Mouse (Mus musculus) heart, embryonic 15.5 days (tissue): Measurements from ENCODE around the gene Prpf8. TPM values are rescaled to one million over a fixed set of nuclear protein-coding genes. Genes with fewer than 3 reads are reported as not detected.

Source experiments
- ATAC-seq: fragments of 200-750 bp; cut with Nextera tagmentation; replicated peaks from 2 replicates; pipeline ENCODE4 v1.8.0; 2017; ENCODE audit warnings: low read depth, moderate TSS enrichment; ENCODE audit not compliant: insufficient number of reproducible peaks, insufficient read depth, low FRiP score
- H3K27ac ChIP-seq: fragments of 300-500 bp; sonication (generic); 2 replicates; pipeline ENCODE4 v1.5.1; 2015; ENCODE audit warnings: mild to moderate bottlenecking, inconsistent platforms
- H3K27me3 ChIP-seq: fragments of 300-500 bp; sonication (generic); 2 replicates; pipeline ENCODE4 v1.6.1; 2015; ENCODE audit warnings: inconsistent platforms
- H3K36me3 ChIP-seq: fragments of 300-500 bp; sonication (generic); 2 replicates; pipeline ENCODE4 v1.6.1; 2015; ENCODE audit warnings: mild to moderate bottlenecking, inconsistent platforms
- H3K4me1 ChIP-seq: fragments of 300-500 bp; sonication (generic); replicated peaks from 2 replicates; pipeline ENCODE4 v1.6.1; 2015; ENCODE audit warnings: inconsistent platforms
- H3K4me2 ChIP-seq: fragments of 300-500 bp; sonication (generic); 2 replicates; pipeline ENCODE4 v1.6.1; 2015; ENCODE audit warnings: inconsistent platforms, mild to moderate bottlenecking, moderate library complexity
- H3K4me3 ChIP-seq: fragments of 300-500 bp; sonication (generic); 2 replicates; pipeline ENCODE4 v1.5.1; 2015; ENCODE audit warnings: mild to moderate bottlenecking, inconsistent platforms
- H3K9ac ChIP-seq: fragments of 300-500 bp; sonication (generic); 2 replicates; pipeline ENCODE4 v1.6.1; 2015; ENCODE audit warnings: mild to moderate bottlenecking, inconsistent platforms
- H3K9me3 ChIP-seq: fragments of 300-500 bp; sonication (generic); replicated peaks from 2 replicates; pipeline ENCODE4 v1.6.1; 2016; ENCODE audit warnings: inconsistent platforms
- WGBS: fragments of 180-500 bp; shearing (Covaris S2); methylation state at CpG from one replicate; pipeline ENCODE4 v1.1.7; 2015; ENCODE audit warnings: mixed read lengths; 5-methylcytosine and 5-hydroxymethylcytosine counted together
- polyA plus RNA-seq: library from polyadenylated mRNA; unstranded; fragments of >200 nt; fragmentation: Nextera tagmentation; extraction: Ambion mirVana; gene quantifications from 2 replicates; pipeline ENCODE4 v1.2.1, GENCODE M21; 2015

Prpf8 gene
- polyA plus RNA-seq, 1 experiment from 2014 or later, result 24.8 TPM

DNA sequence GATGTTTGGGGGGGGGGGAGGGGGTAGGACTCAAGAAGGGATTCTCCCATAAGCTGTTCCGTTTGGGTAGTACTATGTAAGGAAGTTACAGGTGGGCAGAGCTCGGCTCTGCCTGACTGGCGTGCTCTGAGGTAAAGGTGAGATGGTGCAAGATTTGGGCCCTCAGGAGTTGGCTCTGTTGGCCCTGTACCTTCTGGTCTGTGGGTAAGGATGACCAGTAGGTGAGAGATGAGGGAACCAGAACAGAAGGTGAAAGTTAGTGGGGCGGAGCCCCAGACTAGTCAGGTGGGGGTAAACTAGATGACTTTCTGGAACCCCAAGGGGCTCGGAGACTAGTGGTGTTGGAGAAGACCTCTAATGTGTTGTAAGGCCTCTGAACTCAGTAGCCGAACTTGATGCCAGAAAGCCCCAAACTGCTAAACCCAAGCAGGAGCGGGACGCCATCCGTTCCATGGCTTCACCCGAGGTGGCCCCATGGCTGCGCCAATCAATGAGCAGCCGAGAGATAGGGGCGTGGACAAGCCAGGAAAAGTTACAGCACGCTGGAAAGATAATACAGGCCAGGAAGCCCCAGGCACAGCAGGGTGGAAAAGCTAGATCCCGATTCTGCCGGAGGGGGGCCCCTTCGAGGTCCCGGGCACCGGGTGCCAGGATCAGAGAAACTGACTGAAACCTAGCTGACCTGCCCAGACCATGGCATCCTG is 19.0 kb upstream of the Prpf8 start:
- Histone ChIP-seq H3K36me3 (peaks cover 23% of the 10 kb centered on the region), H3K9me3 (no peaks in the 10 kb centered on the region), H3K27ac (peak overlapping the region; percentile 60), H3K27me3 (no peaks in the 10 kb centered on the region), H3K9ac (peak overlapping the region; percentile 61), H3K4me2 (peak overlapping the region; percentile 88), H3K4me1 (peaks cover 28% of the 10 kb centered on the region), H3K4me3 (peak overlapping the region; percentile 56)
- WGBS, result 14% methylated on average over 19 of the region's 19 CpGs
- ATAC-seq, result peak; percentile 74

DNA sequence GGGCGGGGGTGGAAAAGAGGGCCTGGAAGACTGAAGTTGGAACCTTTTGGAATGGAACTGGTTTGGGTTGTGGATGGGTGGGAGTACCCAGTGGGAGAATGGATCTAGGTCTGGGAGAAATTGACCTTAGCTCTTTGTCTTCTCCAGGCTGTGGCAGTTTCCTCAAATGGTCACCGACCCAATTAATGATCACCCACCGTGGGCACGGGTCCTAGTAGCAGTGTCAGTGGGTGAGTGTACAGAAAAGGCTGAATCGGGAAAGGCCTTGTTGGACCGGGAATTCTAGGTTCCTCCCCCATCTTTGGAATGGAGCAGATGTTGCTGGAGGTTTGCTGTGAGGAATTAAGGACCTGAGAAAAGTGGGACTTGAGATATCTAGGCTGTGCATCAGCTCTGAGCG is 18.2 kb upstream of the Prpf8 start:
- H3K9ac ChIP-seq, result peak overlapping the region; percentile 61
- H3K9me3 ChIP-seq, result no peaks in the 10 kb centered on the region
- no peaks in the 10 kb centered on the region for H3K27me3 ChIP-seq
- H3K4me3 ChIP-seq, result peak overlapping the region; percentile 56
- peaks cover 20% of the 10 kb centered on the region for H3K4me1 ChIP-seq
- peak overlapping the region; percentile 88 for H3K4me2 ChIP-seq
- peak overlapping the region; percentile 60; the same call in 1 of the 2 replicates for H3K27ac ChIP-seq
- H3K36me3 ChIP-seq, result peaks cover 23% of the 10 kb centered on the region
- ATAC-seq, result no peak
- WGBS, result 60% methylated on average over 7 of the region's 7 CpGs

DNA sequence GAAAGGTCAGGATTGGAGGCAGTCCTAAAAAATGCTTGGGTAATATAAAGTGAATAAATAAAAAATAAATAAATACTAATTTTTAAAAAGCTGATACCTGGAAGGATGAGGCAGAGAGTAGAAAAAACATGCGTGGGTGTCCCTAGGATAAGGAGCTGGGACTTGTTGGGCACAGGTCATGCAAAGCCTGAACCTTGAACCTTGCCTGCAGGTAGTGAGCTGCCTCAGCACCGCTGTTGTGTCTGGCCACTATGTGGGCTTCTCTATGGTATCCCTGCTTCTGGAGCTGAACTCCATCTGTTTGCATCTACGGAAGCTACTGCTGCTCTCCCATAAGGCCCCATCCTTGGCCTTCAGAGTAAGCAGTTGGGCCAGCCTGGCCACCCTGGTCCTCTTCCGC is 17.4 kb upstream of the Prpf8 start:
- Histone ChIP-seq H3K4me1 (peaks cover 16% of the 10 kb centered on the region), H3K9ac (no peak overlapping the region), H3K27me3 (no peaks in the 10 kb centered on the region), H3K4me3 (no peak overlapping the region), H3K27ac (no peak overlapping the region), H3K4me2 (no peak overlapping the region), H3K36me3 (peaks cover 23% of the 10 kb centered on the region), H3K9me3 (no peaks in the 10 kb centered on the region)
- WGBS, result 96% methylated on average over 4 of the region's 4 CpGs
- ATAC-seq, result no peak

DNA sequence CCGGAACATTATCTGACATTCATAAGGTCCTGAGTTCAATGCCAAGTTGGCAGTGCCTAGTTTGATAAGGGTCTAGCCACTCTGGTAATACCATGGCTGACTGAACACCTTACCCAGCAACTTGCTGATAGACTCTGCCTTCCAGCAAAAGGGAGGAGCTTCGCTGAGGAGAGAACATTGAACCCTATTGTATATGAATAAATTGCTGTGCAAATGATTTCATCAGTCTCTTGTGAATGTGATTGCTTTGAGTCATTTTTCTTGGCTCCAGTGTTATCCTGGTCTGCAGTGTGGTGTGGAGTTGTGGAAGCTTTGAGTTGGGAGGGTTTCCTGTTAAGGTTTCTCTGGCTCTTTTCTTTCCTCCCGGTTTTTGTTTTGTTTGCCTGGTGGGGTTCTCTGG is 15.9 kb upstream of the Prpf8 start:
- Histone ChIP-seq H3K4me1 (peaks cover 16% of the 10 kb centered on the region), H3K27me3 (no peaks in the 10 kb centered on the region), H3K4me2 (no peak overlapping the region), H3K9me3 (no peaks in the 10 kb centered on the region), H3K4me3 (no peak overlapping the region), H3K36me3 (peaks cover 10% of the 10 kb centered on the region), H3K27ac (no peak overlapping the region), H3K9ac (no peak overlapping the region)
- ATAC-seq, result no peak
- WGBS, result 68% methylated on average over 3 of the region's 3 CpGs

DNA sequence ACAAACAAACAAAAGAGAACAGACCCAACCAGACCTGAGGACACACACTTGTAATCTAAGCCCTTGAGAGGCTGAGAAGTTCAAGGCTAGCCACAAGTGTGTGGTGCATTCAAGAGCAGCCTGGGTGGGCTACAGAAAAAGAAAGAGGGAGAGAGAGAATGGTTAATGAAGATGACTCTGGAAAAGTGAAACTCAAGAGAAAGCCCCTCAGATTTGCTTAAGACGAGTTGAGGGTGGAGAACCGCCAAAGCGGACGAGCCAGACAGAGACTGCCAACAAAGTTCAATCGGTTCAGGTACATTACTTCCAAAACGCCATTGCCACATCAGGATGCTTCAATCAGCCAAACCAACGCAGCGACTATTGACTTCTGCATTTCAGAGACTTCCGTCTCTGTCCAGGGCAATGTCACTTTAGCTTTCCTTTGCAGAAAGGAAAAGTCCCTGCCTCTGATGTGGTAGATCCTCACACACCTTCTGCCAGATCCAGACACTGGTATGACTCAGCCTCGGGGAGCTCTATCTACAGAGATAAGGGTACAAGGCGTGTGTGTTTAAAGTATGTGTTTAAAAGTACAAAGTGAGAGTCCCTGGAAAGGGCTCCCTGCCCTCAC is 14.0 kb upstream of the Prpf8 start:
- Histone ChIP-seq H3K9me3 (no peaks in the 10 kb centered on the region), H3K4me2 (no peak overlapping the region), H3K4me3 (no peak overlapping the region), H3K9ac (no peak overlapping the region), H3K27ac (no peak overlapping the region), H3K4me1 (peaks cover 10% of the 10 kb centered on the region), H3K36me3 (no peaks in the 10 kb centered on the region), H3K27me3 (no peaks in the 10 kb centered on the region)
- no peak for ATAC-seq
- 64% methylated on average over 11 of the region's 11 CpGs for whole genome bisulfite sequencing

DNA sequence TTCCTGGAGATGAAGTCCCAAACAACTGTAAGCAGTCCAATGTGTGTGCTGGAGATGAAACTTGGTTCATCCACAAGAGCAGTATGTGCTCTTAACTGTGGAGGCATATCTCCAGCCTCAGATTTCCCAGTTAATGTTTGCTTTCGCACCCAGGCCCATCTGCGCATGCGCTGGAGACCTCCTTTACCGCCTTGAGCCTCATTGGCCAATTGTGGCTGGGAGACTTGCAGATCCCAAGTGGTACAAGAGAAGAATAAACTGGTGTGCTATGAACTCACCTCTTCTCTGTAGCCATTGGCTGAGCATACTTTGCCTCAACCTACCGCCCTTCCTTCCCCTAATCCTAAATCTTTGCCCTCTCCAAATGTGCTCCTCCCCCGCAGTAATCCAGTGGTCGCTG is 13.2 kb upstream of the Prpf8 start:
- no peak for ATAC-seq
- H3K4me1 ChIP-seq, result peaks cover 2% of the 10 kb centered on the region
- no peak overlapping the region for H3K4me2 ChIP-seq
- no peaks in the 10 kb centered on the region for H3K36me3 ChIP-seq
- no peaks in the 10 kb centered on the region for H3K27me3 ChIP-seq
- H3K9me3 ChIP-seq, result no peaks in the 10 kb centered on the region
- H3K27ac ChIP-seq, result no peak overlapping the region
- H3K4me3 ChIP-seq, result no peak overlapping the region
- H3K9ac ChIP-seq, result no peak overlapping the region
- WGBS, result 64% methylated on average over 7 of the region's 7 CpGs

DNA sequence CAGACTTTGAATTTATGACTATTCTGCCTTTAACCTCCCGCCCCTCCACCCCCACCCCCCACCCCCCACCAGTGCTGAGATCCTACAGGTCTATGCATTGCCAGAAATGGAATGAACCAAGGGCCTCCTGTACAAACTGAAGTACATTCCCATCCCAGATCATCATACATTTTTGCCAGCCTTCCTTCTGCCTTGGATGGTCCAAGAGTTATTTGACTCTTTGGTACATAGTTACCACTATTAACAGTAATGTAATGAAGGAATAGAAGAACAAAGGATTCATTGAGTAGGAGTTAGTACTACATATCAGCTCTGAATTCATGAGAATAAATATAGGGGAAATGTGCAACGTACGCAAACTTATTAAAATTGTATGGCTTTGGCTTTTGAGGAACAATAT is 424 bp upstream of the Prpf8 start:
- WGBS, result 21% methylated on average over 3 of the region's 3 CpGs
- Histone ChIP-seq H3K4me1 (peaks cover 13% of the 10 kb centered on the region), H3K4me2 (peak overlapping the region; percentile 47), H3K4me3 (peak overlapping the region; percentile 93), H3K27me3 (peaks cover 5% of the 10 kb centered on the region; the same call in 1 of the 2 replicates), H3K36me3 (peaks cover 22% of the 10 kb centered on the region), H3K9ac (no peak overlapping the region), H3K9me3 (no peaks in the 10 kb centered on the region), H3K27ac (no peak overlapping the region)
- ATAC-seq, result no peak

DNA sequence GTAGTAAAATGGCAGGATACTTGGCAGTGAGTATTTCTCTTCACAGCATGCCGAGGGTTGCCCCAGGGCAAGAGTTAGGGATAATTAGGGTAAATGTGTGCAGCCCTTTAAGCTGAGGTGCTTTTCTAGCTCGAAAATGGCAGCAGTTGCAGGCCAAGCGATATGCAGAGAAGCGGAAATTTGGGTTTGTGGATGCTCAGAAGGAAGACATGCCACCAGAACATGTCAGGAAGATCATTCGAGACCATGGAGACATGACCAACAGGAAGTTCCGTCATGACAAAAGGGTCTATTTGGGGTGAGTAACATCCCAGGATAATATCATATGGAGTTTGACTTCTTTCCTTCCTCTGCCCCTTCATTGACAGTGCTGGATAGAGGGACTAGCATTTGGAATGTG is 880 bp downstream of the Prpf8 start:
- Histone ChIP-seq H3K27ac (no peak overlapping the region), H3K4me3 (peak overlapping the region; percentile 93), H3K4me1 (peaks cover 13% of the 10 kb centered on the region), H3K27me3 (peaks cover 5% of the 10 kb centered on the region; the same call in 1 of the 2 replicates), H3K9ac (peak overlapping the region; percentile 93), H3K4me2 (peak overlapping the region; percentile 83), H3K36me3 (peaks cover 35% of the 10 kb centered on the region), H3K9me3 (no peaks in the 10 kb centered on the region)
- ATAC-seq, result no peak
- 28% methylated on average over 6 of the region's 6 CpGs for WGBS

DNA sequence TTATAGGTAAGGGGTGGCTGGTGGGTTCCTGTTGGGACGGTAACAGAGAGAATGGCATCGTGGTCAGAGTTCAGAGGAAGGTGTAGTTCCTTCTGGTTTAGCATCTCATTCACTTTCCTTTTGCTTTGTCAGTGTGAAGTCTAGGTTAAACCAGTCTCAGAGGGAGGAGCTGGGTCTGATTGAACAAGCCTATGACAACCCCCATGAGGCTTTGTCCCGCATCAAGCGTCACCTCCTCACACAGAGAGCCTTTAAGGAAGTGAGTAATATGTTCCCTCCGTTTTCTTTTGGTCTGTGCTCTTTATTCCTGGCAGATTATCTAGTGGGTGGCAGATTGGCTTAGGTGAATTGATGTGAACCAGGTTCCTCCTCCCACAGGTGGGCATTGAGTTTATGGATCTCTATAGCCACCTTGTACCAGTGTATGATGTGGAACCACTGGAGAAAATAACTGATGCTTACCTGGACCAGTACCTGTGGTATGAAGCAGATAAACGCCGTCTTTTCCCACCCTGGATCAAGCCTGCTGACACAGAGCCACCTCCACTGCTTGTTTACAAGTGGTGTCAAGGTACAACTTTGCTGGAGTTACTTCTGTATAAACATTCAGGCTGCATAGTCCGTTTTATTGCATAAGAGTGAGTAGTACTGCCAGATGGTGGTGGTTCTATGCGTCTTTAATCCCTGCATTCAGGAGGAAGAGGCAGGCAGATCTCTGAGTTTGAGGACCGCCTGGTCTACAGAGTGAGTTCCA is 7.9 kb downstream of the Prpf8 start:
- no peak for ATAC-seq
- WGBS, result 91% methylated on average over 10 of the region's 10 CpGs

DNA sequence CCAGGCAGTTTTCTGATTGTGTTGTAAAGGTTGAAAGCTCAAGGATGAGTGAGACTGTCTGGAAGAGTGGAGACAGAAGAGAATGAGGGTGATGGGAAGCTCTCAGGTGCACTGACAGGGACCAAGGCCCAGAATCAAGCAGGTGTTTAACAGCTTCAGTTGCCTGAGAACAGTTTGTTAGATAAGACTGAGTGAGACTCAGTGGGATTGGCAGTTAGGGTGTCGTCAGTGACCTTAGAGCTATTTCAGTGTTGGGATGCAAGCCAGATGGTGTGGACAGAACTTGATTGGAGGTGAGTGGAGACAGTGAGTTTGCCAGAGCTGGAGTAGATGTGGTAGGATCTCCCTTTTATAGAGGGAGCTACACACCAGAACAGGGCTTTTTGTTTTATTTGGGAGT is 11.5 kb downstream of the Prpf8 start:
- no peak for ATAC-seq
- H3K4me1 ChIP-seq, result 0 out of 2 replicates have a peak, but pooled peaks cover 4% of the 10 kb centered on the region
- no peak overlapping the region for H3K9ac ChIP-seq
- 0 out of 2 replicates have a peak overlapping the region, but pooled peaks have one; percentile 7 for H3K27ac ChIP-seq
- H3K36me3 ChIP-seq, result peaks cover 99% of the 10 kb centered on the region
- H3K4me3 ChIP-seq, result no peak overlapping the region
- H3K4me2 ChIP-seq, result no peak overlapping the region
- no peaks in the 10 kb centered on the region for H3K27me3 ChIP-seq
- WGBS, result 33% methylated on average over 1 of the region's 1 CpGs
- H3K9me3 ChIP-seq, result no peaks in the 10 kb centered on the region

More for the DNA sequence above, 7.9 kb downstream of the Prpf8 start:
- H3K36me3 ChIP-seq, result peaks cover 100% of the 10 kb centered on the region
- H3K4me3 ChIP-seq, result no peak overlapping the region
- no peaks in the 10 kb centered on the region for H3K9me3 ChIP-seq
- no peak overlapping the region for H3K4me2 ChIP-seq
- H3K27ac ChIP-seq, result no peak overlapping the region
- 0 out of 2 replicates have a peak, but pooled peaks cover 4% of the 10 kb centered on the region for H3K4me1 ChIP-seq
- H3K27me3 ChIP-seq, result no peaks in the 10 kb centered on the region
- no peak overlapping the region for H3K9ac ChIP-seq

DNA sequence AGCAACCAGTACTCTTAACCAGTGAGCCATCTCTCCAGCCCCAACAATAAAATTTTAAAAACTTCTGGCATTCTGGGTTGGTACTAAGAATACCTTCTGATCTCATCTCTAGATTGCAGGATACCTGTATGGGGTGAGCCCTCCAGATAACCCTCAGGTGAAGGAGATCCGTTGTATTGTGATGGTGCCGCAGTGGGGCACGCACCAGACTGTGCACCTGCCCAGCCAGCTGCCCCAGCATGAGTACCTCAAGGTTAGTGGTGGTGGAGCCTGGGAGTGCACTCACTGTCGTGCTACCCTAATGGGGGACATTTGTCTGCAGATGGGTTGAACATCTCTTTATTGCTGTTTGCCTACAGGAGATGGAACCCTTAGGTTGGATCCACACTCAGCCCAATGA is 21.5 kb downstream of the Prpf8 start:
- Histone ChIP-seq H3K27me3 (no peaks in the 10 kb centered on the region), H3K9ac (no peak overlapping the region), H3K4me3 (no peak overlapping the region), H3K4me2 (no peak overlapping the region), H3K4me1 (peaks cover 27% of the 10 kb centered on the region), H3K36me3 (peaks cover 56% of the 10 kb centered on the region), H3K9me3 (no peaks in the 10 kb centered on the region), H3K27ac (no peak overlapping the region)
- 94% methylated on average over 4 of the region's 4 CpGs for WGBS
- ATAC-seq, result no peak
